Mouse (Mus musculus): Measurements from ENCODE around the gene Rad54l. TPM values are rescaled to one million over a fixed set of nuclear protein-coding genes. Genes with fewer than 3 reads are reported as not detected.

Gene Rad54l
- polyA plus RNA-seq, 1 experiment from 2014 or later: 34.7 TPM

DNA sequence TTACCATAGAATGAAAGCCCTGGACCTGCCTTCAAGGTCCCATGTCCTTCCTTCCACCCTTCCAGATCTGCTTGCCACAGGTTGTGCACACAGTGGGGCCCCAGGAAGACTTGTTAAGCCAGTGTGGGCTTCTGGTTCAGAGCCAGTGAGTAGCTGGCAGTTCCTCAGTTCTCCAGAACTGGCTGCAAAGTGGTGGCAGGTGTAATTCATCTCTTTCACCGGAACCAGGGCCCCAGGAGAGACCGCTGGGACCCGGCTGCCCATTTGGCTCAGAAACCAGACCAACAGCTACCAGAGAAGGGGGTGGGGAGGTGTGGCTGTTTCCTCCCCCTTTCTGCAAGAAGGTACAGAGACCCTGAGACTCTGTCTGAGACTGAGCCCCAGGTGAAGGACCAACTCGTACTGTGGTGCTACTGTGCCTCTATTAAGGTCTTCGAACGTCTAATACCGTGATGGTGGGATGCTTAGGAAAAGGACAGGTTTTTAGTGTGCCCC is 19.9 kb upstream of the Rad54l start:
- 6% methylated on average over 7 of the region's 7 CpGs for WGBS
- Histone ChIP-seq H3K4me3 (ENCODE audit: low read length) (peak overlapping the region; percentile 71), H3K4me1 (ENCODE audit: insufficient read depth, low read length) (peaks cover 13% of the 10 kb centered on the region; the same call in 1 of the 2 replicates), H3K27ac (ENCODE audit: low read length) (no peak overlapping the region), H3K4me2 (replicated peaks; ENCODE audit: low read depth, low read length) (peak overlapping the region; percentile 98), H3K9ac (replicated peaks; ENCODE audit: low read length) (peak overlapping the region; percentile 79), H3K27me3 (ENCODE audit: insufficient read depth, low read length) (no peaks in the 10 kb centered on the region), H3K9me3 (ENCODE audit: low read length) (no peaks in the 10 kb centered on the region), H3K36me3 (ENCODE audit: insufficient read depth, low read length) (no peaks in the 10 kb centered on the region)
- ATAC-seq (ENCODE audit: low FRiP score, low TSS enrichment): no peak

DNA sequence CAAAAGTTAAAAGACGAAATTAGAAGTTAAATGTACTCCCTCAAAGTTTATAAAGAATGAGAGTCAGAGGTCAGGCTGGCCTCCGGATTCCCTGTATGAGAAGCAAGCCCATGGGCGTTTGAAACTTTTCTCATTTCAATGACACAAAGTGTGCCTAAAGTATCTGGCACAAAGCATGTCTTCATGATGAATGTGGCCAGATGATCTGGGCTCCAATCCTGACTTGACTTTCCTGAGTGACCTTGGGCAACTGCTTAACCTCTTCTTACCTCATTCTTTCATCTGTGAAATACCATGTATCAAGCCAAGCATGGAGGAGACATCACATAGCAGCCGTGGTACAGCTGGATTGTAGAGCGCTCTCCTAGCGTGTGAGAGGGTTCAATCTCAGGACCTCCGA is 18.8 kb upstream of the Rad54l start:
- Histone ChIP-seq H3K4me2 (replicated peaks; ENCODE audit: low read depth, low read length) (no peak overlapping the region), H3K4me1 (ENCODE audit: insufficient read depth, low read length) (peaks cover 13% of the 10 kb centered on the region; the same call in 1 of the 2 replicates), H3K4me3 (ENCODE audit: low read length) (no peak overlapping the region), H3K27me3 (ENCODE audit: insufficient read depth, low read length) (no peaks in the 10 kb centered on the region), H3K27ac (ENCODE audit: low read length) (no peak overlapping the region), H3K9ac (replicated peaks; ENCODE audit: low read length) (no peak overlapping the region), H3K9me3 (ENCODE audit: low read length) (no peaks in the 10 kb centered on the region), H3K36me3 (ENCODE audit: insufficient read depth, low read length) (no peaks in the 10 kb centered on the region)
- 58% methylated on average over 7 of the region's 7 CpGs for WGBS
- no peak for ATAC-seq (ENCODE audit: low FRiP score, low TSS enrichment)

DNA sequence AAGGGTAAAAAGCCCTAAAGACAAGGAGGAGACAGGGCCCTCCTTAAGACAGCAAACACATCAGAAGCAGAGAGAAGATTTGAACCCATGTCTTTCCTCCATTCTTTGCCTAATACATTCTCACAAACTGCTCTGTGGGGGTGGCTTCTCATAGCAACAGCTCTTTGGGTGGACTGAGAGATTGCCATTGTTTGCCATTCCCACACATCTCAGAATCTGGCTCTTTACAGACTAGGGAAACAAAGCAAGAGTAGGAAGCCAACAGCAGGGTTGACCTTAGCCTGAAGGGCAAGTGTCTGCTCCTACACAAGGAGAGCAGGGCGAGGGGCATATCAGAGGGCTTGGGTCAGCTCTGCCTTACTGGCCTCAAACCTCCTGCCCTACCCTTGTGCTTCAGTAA is 18.2 kb upstream of the Rad54l start:
- Histone ChIP-seq H3K9ac (replicated peaks; ENCODE audit: low read length) (no peak overlapping the region), H3K27ac (ENCODE audit: low read length) (no peak overlapping the region), H3K4me2 (replicated peaks; ENCODE audit: low read depth, low read length) (no peak overlapping the region), H3K36me3 (ENCODE audit: insufficient read depth, low read length) (no peaks in the 10 kb centered on the region), H3K4me1 (ENCODE audit: insufficient read depth, low read length) (peaks cover 13% of the 10 kb centered on the region; the same call in 1 of the 2 replicates), H3K4me3 (ENCODE audit: low read length) (no peak overlapping the region), H3K9me3 (ENCODE audit: low read length) (no peaks in the 10 kb centered on the region), H3K27me3 (ENCODE audit: insufficient read depth, low read length) (no peaks in the 10 kb centered on the region)
- no peak for ATAC-seq (ENCODE audit: low FRiP score, low TSS enrichment)
- 75% methylated on average over 1 of the region's 1 CpGs for WGBS

DNA sequence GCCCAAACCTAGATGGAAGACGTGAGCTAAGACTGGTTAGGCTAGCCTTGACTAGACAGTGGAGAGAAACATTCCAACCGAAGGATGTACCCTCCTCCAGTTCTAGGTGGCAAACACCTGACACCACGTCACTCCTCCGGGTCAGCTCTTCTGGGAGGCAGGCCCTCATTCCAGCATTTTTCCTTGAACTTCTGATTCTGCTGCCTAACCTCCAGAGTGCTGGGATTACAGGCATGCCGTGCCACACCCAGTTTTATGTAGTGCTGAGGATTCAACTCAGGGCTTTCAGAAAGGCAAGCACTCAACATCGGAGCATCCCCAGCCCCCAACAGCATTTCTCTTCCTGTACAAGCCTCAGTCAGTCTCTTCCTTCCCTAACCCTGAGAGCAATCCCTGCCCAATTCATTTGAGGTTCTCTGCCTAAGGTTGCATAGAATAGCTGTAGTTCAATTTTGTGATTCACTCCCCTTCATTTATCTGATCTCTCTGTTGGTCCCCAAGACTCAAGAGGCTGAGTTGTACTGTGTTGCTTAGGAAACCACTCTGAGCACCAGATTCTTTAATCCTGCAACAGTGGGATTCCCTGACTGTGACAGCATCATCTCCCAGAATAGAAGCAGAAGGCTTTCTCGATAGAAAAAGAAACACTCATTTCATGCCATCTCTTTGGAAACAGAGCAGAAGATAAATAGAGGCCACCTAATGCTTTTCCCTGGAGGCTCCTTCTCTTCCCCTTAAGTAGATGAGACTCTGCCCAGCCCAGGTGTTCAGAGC is 17.5 kb upstream of the Rad54l start:
- no peak overlapping the region for H3K9ac ChIP-seq (replicated peaks; ENCODE audit: low read length)
- no peak overlapping the region for H3K27ac ChIP-seq (ENCODE audit: low read length)
- no peaks in the 10 kb centered on the region for H3K36me3 ChIP-seq (ENCODE audit: insufficient read depth, low read length)
- 71% methylated on average over 7 of the region's 7 CpGs for WGBS
- H3K27me3 ChIP-seq (ENCODE audit: insufficient read depth, low read length): no peaks in the 10 kb centered on the region
- no peak for ATAC-seq (ENCODE audit: low FRiP score, low TSS enrichment)
- H3K4me2 ChIP-seq (replicated peaks; ENCODE audit: low read depth, low read length): no peak overlapping the region
- no peak overlapping the region for H3K4me3 ChIP-seq (ENCODE audit: low read length)
- peaks cover 13% of the 10 kb centered on the region; the same call in 1 of the 2 replicates for H3K4me1 ChIP-seq (ENCODE audit: insufficient read depth, low read length)
- H3K9me3 ChIP-seq (ENCODE audit: low read length): no peaks in the 10 kb centered on the region

DNA sequence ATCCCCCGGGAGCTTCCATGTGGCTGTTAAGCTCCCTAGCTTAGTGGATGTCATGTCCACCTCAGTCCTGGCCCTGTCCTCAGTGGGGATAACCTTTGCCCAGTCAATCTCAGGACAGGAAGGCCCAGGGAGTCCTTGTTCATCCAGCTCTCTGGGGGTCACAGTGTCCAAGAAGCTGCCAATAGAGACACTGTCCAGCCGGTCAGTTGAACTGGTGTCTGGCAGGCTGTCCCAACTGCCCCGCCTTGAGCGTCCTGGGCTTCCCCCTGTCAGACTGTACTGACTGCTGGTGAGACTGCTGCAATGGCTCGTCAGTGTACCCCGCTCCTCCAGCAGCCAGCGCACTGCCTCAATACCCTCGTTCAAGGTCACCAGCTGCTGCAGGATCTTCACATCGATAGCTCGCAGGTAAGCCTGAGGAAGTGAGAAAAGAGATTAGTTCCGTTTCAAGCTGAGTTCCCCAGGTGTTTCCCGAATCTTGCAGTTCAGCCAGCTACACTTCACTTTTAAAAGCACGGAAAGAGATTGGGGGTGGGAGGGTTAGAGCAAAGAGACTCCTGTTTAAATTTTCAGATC is 14.0 kb upstream of the Rad54l start:
- WGBS: 64% methylated on average over 13 of the region's 13 CpGs
- no peaks in the 10 kb centered on the region for H3K27me3 ChIP-seq (ENCODE audit: insufficient read depth, low read length)
- H3K9me3 ChIP-seq (ENCODE audit: low read length): no peaks in the 10 kb centered on the region
- no peaks in the 10 kb centered on the region for H3K4me1 ChIP-seq (ENCODE audit: insufficient read depth, low read length)
- no peak overlapping the region for H3K4me2 ChIP-seq (replicated peaks; ENCODE audit: low read depth, low read length)
- no peaks in the 10 kb centered on the region for H3K36me3 ChIP-seq (ENCODE audit: insufficient read depth, low read length)
- no peak overlapping the region for H3K27ac ChIP-seq (ENCODE audit: low read length)
- H3K4me3 ChIP-seq (ENCODE audit: low read length): no peak overlapping the region
- ATAC-seq (ENCODE audit: low FRiP score, low TSS enrichment): no peak
- no peak overlapping the region for H3K9ac ChIP-seq (replicated peaks; ENCODE audit: low read length)

DNA sequence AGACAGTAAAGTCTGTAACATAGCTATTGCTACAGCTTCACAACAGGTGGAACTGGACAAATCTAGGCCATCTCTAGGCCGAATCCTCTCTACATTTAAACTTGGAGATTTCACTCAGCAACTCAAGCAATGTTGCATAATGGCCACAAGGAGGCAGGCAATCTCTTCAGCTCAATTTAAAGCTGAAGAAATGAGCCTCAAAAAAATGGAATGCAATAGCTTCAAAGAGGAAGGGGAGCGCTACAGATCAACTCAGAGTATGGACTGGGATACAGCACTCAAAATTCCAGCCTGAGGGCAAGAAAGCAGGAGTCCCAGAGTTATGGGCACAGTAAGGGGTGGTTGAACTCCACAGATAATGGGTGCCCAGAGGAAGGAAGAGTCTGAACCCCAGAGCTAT is 11.5 kb upstream of the Rad54l start:
- Histone ChIP-seq H3K4me2 (replicated peaks; ENCODE audit: low read depth, low read length) (no peak overlapping the region), H3K4me1 (ENCODE audit: insufficient read depth, low read length) (no peaks in the 10 kb centered on the region), H3K9me3 (ENCODE audit: low read length) (no peaks in the 10 kb centered on the region), H3K27ac (ENCODE audit: low read length) (no peak overlapping the region), H3K9ac (replicated peaks; ENCODE audit: low read length) (no peak overlapping the region), H3K4me3 (ENCODE audit: low read length) (no peak overlapping the region), H3K36me3 (ENCODE audit: insufficient read depth, low read length) (no peaks in the 10 kb centered on the region), H3K27me3 (ENCODE audit: insufficient read depth, low read length) (no peaks in the 10 kb centered on the region)
- 36% methylated on average over 2 of the region's 2 CpGs for WGBS
- ATAC-seq (ENCODE audit: low FRiP score, low TSS enrichment): no peak

DNA sequence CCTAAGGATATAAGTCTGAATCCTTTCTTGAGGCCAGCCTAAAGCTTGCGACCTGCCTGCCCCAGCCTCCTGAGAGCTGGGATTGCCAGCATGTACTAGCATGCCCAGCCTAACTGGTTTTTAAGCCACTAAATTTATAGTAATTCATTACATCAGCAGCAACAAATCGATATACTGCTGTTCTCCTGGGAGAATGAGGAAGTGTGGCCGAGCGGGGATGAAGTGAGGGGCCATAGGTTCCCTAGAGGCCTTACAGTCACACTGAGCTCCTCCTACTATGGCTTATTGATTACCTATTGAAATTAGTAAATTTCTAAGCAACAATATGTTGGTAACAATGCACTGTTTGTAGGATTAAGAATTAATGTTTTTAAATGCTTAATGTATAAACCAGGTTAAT is 9.6 kb upstream of the Rad54l start:
- no peak for ATAC-seq (ENCODE audit: low FRiP score, low TSS enrichment)
- Histone ChIP-seq H3K27ac (ENCODE audit: low read length) (no peak overlapping the region), H3K9ac (replicated peaks; ENCODE audit: low read length) (no peak overlapping the region), H3K36me3 (ENCODE audit: insufficient read depth, low read length) (no peaks in the 10 kb centered on the region), H3K4me1 (ENCODE audit: insufficient read depth, low read length) (no peaks in the 10 kb centered on the region), H3K4me2 (replicated peaks; ENCODE audit: low read depth, low read length) (no peak overlapping the region), H3K27me3 (ENCODE audit: insufficient read depth, low read length) (no peaks in the 10 kb centered on the region), H3K9me3 (ENCODE audit: low read length) (no peaks in the 10 kb centered on the region), H3K4me3 (ENCODE audit: low read length) (no peak overlapping the region)
- 75% methylated on average over 4 of the region's 4 CpGs for WGBS

DNA sequence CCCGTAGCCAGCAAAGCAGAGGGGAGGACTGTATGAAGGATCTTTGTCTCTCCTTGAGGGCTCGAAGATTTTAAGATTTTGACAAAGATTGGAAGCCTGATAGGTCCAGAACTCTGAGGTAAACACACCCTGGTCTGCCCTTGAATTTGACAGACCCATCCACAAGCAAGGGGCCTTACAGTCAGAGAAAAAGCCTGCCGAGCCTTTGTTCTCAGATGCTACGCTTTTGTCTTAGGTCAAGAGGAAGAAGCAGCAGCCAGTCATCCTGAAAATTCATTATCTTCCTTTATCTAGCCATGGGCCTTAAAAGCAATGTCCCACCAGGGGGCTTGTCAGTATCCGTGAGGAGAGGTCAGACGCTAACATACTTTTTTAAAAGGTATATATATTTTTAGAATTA is 4.5 kb upstream of the Rad54l start:
- Histone ChIP-seq H3K27ac (ENCODE audit: low read length) (no peak overlapping the region), H3K4me3 (ENCODE audit: low read length) (no peak overlapping the region), H3K4me1 (ENCODE audit: insufficient read depth, low read length) (peaks cover 14% of the 10 kb centered on the region), H3K36me3 (ENCODE audit: insufficient read depth, low read length) (no peaks in the 10 kb centered on the region), H3K27me3 (ENCODE audit: insufficient read depth, low read length) (no peaks in the 10 kb centered on the region), H3K4me2 (replicated peaks; ENCODE audit: low read depth, low read length) (no peak overlapping the region), H3K9ac (replicated peaks; ENCODE audit: low read length) (no peak overlapping the region), H3K9me3 (ENCODE audit: low read length) (no peaks in the 10 kb centered on the region)
- 80% methylated on average over 6 of the region's 6 CpGs for WGBS
- ATAC-seq (ENCODE audit: low FRiP score, low TSS enrichment): no peak

DNA sequence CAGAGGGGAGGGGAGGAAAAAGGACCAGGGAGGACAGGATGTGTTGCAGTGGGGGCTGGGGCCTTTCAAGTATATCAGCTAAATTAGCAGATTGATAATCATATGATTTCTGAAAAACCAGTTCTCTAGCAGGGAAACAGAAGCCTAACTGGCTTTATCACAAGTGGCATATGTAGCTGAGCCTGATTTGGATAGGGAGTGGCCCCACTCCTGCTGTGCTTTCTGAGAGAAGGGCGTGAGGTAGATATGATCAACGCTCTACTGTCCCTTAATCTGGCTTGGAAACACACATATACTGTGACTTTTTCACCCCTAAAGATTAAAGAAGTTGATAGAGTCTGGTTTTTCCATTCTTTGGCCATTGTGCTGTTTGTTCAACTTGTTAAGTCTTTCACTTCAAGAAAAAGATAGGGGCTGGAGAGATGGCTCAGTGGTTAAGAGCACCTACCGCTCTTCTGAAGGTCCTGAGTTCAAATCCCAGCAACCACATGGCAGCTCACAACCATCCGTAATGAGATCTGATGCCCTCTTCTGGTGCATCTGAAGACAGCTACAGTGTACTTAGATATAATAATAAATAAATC is 2.4 kb upstream of the Rad54l start:
- no peak overlapping the region for H3K4me3 ChIP-seq (ENCODE audit: low read length)
- no peaks in the 10 kb centered on the region for H3K9me3 ChIP-seq (ENCODE audit: low read length)
- H3K27me3 ChIP-seq (ENCODE audit: insufficient read depth, low read length): no peaks in the 10 kb centered on the region
- no peak overlapping the region for H3K27ac ChIP-seq (ENCODE audit: low read length)
- H3K9ac ChIP-seq (replicated peaks; ENCODE audit: low read length): no peak overlapping the region
- H3K4me2 ChIP-seq (replicated peaks; ENCODE audit: low read depth, low read length): no peak overlapping the region
- no peak for ATAC-seq (ENCODE audit: low FRiP score, low TSS enrichment)
- H3K36me3 ChIP-seq (ENCODE audit: insufficient read depth, low read length): no peaks in the 10 kb centered on the region
- 91% methylated on average over 4 of the region's 4 CpGs for WGBS
- peaks cover 21% of the 10 kb centered on the region for H3K4me1 ChIP-seq (ENCODE audit: insufficient read depth, low read length)

DNA sequence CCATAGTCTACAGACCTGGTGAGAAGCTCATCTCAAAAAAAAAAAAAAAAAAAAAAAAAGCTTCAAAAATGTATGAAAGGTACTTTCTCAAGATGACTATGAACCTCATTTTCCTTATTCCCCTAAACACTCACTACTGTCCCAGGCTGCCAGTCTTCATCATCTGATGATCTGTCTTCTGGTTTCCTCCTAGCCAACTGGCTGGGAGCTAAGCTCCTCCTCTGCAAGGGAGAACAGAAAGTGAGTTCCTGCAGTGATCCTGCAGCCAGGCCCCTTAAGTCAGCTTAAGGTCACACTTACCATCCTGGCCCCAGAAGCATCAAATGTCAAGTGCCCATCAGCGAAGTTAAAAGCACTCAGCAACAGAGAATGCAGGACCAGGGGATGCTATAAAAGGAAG is 728 bp downstream of the Rad54l start:
- Histone ChIP-seq H3K9me3 (ENCODE audit: low read length) (no peaks in the 10 kb centered on the region), H3K27me3 (ENCODE audit: insufficient read depth, low read length) (no peaks in the 10 kb centered on the region), H3K36me3 (ENCODE audit: insufficient read depth, low read length) (0 out of 2 replicates have a peak, but pooled peaks cover 3% of the 10 kb centered on the region), H3K4me2 (replicated peaks; ENCODE audit: low read depth, low read length) (peak overlapping the region; percentile 61), H3K27ac (ENCODE audit: low read length) (no peak overlapping the region), H3K9ac (replicated peaks; ENCODE audit: low read length) (peak overlapping the region; percentile 74), H3K4me3 (ENCODE audit: low read length) (peak overlapping the region; percentile 68), H3K4me1 (ENCODE audit: insufficient read depth, low read length) (peaks cover 21% of the 10 kb centered on the region)
- no peak for ATAC-seq (ENCODE audit: low FRiP score, low TSS enrichment)
- WGBS: 0% methylated on average over 1 of the region's 1 CpGs
